Comparison of ENCODE assay signal across 26 mouse cellular contexts in genomic region chr11:48926437-48926836, GRCm38 (mm10). TPM values are rescaled to one million over a fixed set of nuclear protein-coding genes. Genes with fewer than 3 reads are reported as not detected.
"Had no signal": no experiment of that assay in that cellular context is flagged by ENCODE, and none has a peak within 500 bp of the region (broad histone marks: within the 10 kb centered on the region; RNA-seq: fewer than 3 reads in every experiment).

No protein-coding gene starts in this region.

RNA-seq across cellular contexts. Expression of gene Gm5431, which starts 24.4 kb away (rescaled TPM):
- polyA plus RNA-seq: heart, embryonic 14.5 days; hindbrain, embryonic 12.5 days; limb, embryonic 11.5 days had no signal

RNA-seq across cellular contexts. Expression of gene Olfr56, which starts 52.3 kb away (rescaled TPM):
- total RNA-seq: gastrocnemius, adult 2 months; gastrocnemius, postnatal 25 days; heart, postnatal 25 days; layer of hippocampus, adult 18-20 months; layer of hippocampus, adult 8-10 months; layer of hippocampus, postnatal 14 days; layer of hippocampus, postnatal 36 days; left cerebral cortex, adult 18-20 months; left cerebral cortex, adult 8-10 months; left cerebral cortex, postnatal 10 days; left cerebral cortex, postnatal 25 days; left cerebral cortex, postnatal 4 days had no signal
- polyA plus RNA-seq: heart, embryonic 10.5 days; heart, embryonic 12.5 days; heart, embryonic 14.5 days; hindbrain, embryonic 10.5 days; hindbrain, embryonic 12.5 days; hindbrain, embryonic 14.5 days; hindbrain, embryonic 16.5 days; intestine, embryonic 14.5 days; kidney, embryonic 15.5 days; limb, embryonic 11.5 days; limb, embryonic 13.5 days; limb, embryonic 15.5 days; liver, adult 2 months; liver, embryonic 12.5 days had no signal

RNA-seq across cellular contexts. Expression of gene 9930111J21Rik1, which starts 52.8 kb away (rescaled TPM):
- polyA plus RNA-seq: heart, embryonic 10.5 days; heart, embryonic 12.5 days had no signal
